In the genomic region with DNA sequence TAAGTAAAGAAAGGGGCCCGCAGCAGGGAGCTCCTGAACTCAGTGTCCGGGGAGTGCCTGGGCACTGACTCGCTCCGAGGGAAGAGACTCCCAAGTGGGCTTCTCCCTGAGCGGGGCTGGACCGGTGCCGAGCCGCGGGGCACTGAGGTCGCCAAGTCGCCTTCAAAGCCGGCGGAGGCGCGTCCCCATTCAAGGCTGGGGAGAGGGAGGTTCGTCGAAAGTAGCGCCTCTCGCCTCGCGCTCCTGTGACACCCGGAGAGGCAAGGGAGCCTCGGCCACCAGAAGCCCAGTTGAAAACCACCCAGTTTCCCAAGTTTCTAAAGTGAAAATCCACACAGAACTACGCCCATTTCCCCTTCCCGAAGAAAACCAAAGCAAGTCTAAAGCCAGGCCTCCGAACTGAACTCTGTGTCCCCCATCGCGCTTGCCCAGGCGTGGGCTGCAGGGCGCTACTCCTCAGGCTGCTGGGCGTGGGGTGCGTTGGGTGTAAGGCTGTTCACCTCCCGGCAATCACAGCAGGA, we compare ENCODE assay signal across 8 mouse cellular contexts.
DNase-seq lines count a peak whose midpoint lies in the region; ATAC-seq and TF ChIP-seq lines count a peak whose summit lies in the region.

No protein-coding gene starts in this region.

- H3K36me3 ChIP-seq in hindbrain, postnatal 0 days (ENCODE audit: insufficient read depth, low read length): no peaks in the 10 kb centered on the region
- H3K36me3 ChIP-seq in liver, embryonic 15.5 days (replicated peaks): no peaks in the 10 kb centered on the region

- H3K4me1 ChIP-seq in bone marrow macrophage, adult 2 months (ENCODE audit: control insufficient read depth, insufficient read depth, low read length): peaks cover 9% of the 10 kb centered on the region
- H3K4me1 ChIP-seq in hindbrain, postnatal 0 days (ENCODE audit: insufficient read depth, low read length): no peaks in the 10 kb centered on the region
- peaks cover 64% of the 10 kb centered on the region for H3K4me1 ChIP-seq in liver, embryonic 15.5 days (replicated peaks)
- peaks cover 12% of the 10 kb centered on the region for H3K4me1 ChIP-seq in olfactory bulb, adult 2 months (ENCODE audit: control insufficient read depth, insufficient read depth, low read length)

- no peak for DNase-seq in layer of hippocampus, adult 2 months (ENCODE audit: low spot score in 2 of 2)
- DNase-seq in layer of hippocampus, postnatal 25 days (ENCODE audit: extremely low spot score in 1 of 2, low spot score in 1 of 2): no peak
- DNase-seq in gastrocnemius, postnatal 10 days: peak; percentile 66
- no peak for DNase-seq in hindbrain, postnatal 0 days (ENCODE audit: low spot score)

- WGBS in hindbrain, postnatal 0 days: 0% methylated on average over 33 of the region's 33 CpGs
- WGBS in liver, embryonic 15.5 days (ENCODE audit: insufficient replicate concordance): under 1% methylated on average over 33 of the region's 33 CpGs
- WGBS in olfactory bulb, adult 2 months: 1% methylated on average over 33 of the region's 33 CpGs

- TF ChIP-seq POLR2A in bone marrow macrophage, adult 2 months (IDR thresholded peaks at IDR 0.05; ENCODE audit: borderline replicate concordance, low read depth, low read length): no peak
- TF ChIP-seq POLR2A in olfactory bulb, adult 2 months (IDR thresholded peaks at IDR 0.05; ENCODE audit: insufficient read depth, low read depth, low read length): no peak

- no peak for TF ChIP-seq CTCF in layer of hippocampus, adult 2 months (conservative IDR thresholded peaks at IDR 0.05)
- TF ChIP-seq CTCF in bone marrow macrophage, adult 2 months (IDR thresholded peaks at IDR 0.05; ENCODE audit: low read depth, low read length): no peak
- TF ChIP-seq CTCF in hindbrain, postnatal 0 days (IDR thresholded peaks at IDR 0.05; ENCODE audit: low read depth): no peak
- no peak for TF ChIP-seq CTCF in olfactory bulb, adult 2 months (IDR thresholded peaks at IDR 0.05; ENCODE audit: insufficient read depth, low read depth, low read length)

- ATAC-seq in hindbrain, postnatal 0 days: no peak
- ATAC-seq in liver, embryonic 15.5 days (ENCODE audit: insufficient read depth): no peak
- ATAC-seq in frontal cortex, adult (ENCODE audit: low TSS enrichment): no peak

- H3K4me3 ChIP-seq in layer of hippocampus, adult 2 months: peak overlapping the region; percentile 32
- H3K4me3 ChIP-seq in bone marrow macrophage, adult 2 months (ENCODE audit: insufficient read depth, low read length): peak overlapping the region; percentile 60
- H3K4me3 ChIP-seq in hindbrain, postnatal 0 days (ENCODE audit: low read length): peak overlapping the region; percentile 23
- peak overlapping the region; percentile 51 for H3K4me3 ChIP-seq in liver, embryonic 15.5 days (replicated peaks)
- peak overlapping the region; percentile 31 for H3K4me3 ChIP-seq in olfactory bulb, adult 2 months (ENCODE audit: insufficient read depth, low read depth, low read length)

- peak overlapping the region; percentile 23; the same call in 1 of the 2 replicates for H3K27ac ChIP-seq in layer of hippocampus, adult 2 months
- peak overlapping the region; percentile 11; the same call in 1 of the 2 replicates for H3K27ac ChIP-seq in bone marrow macrophage, adult 2 months (ENCODE audit: insufficient read depth, low read depth, low read length)
- no peak overlapping the region for H3K27ac ChIP-seq in hindbrain, postnatal 0 days
- no peak overlapping the region for H3K27ac ChIP-seq in liver, embryonic 15.5 days (replicated peaks)
- H3K27ac ChIP-seq in olfactory bulb, adult 2 months (ENCODE audit: insufficient read depth, low read depth, low read length): no peak overlapping the region

- peaks cover 50% of the 10 kb centered on the region for H3K27me3 ChIP-seq in hindbrain, postnatal 0 days (ENCODE audit: insufficient read depth, low read length)
- peaks cover 84% of the 10 kb centered on the region for H3K27me3 ChIP-seq in liver, embryonic 15.5 days

- no peaks in the 10 kb centered on the region for H3K9me3 ChIP-seq in hindbrain, postnatal 0 days (ENCODE audit: low read length)
- no peaks in the 10 kb centered on the region for H3K9me3 ChIP-seq in liver, embryonic 15.5 days (replicated peaks)

- H3K4me2 ChIP-seq in hindbrain, postnatal 0 days (ENCODE audit: low read depth, low read length): peak overlapping the region; percentile 49
- H3K4me2 ChIP-seq in liver, embryonic 15.5 days: peak overlapping the region; percentile 74

- H3K9ac ChIP-seq in hindbrain, postnatal 0 days (replicated peaks; ENCODE audit: low read length): no peak overlapping the region
- H3K9ac ChIP-seq in liver, embryonic 15.5 days: no peak overlapping the region

Comparison
In these comparisons a context has a peak if more than half of its experiments do, and no peak if none do; other contexts are left out.
1. H3K27ac ChIP-seq: peak in layer of hippocampus, adult 2 months (single experiment) and bone marrow macrophage, adult 2 months (single experiment); none in hindbrain, postnatal 0 days (single experiment), liver, embryonic 15.5 days (single experiment) and olfactory bulb, adult 2 months (single experiment).
2. Peak in every context shown above with its lines, with median percentiles within 50 percentile points of each other: H3K4me3 ChIP-seq.